8 mouse cellular contexts compared by ENCODE assay signal in the genomic region with DNA sequence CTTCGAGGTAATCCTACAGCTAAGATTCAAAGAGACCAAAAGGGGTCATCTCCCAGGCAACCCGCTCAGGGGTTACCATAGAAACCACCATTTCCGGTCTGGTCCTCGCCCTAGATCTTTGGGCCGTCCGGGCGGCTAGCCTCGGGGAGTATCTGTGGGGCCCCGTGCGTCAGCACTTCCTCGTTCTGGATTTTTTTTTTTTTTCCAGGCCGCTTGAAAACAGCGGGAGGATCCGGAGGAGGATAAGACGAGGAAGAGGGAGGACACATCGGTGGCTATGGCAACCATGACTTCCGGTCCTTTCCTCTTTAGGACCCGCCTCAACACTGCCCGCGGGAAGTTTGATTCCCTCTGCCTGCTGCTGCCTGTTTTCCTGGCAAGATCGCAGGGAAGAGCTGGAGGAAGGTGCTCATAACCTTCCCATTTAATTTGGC. TPM values are rescaled to one million over a fixed set of nuclear protein-coding genes. Genes with fewer than 3 reads are reported as not detected.
DNase-seq lines count a peak whose midpoint lies in the region; ATAC-seq lines count a peak whose summit lies in the region.

A gene (minus strand): TSS at position 268 of the 434 bp plus-strand sequence.

- ATAC-seq in megakaryocyte progenitor cell, adult 5-6 weeks (replicated peaks; ENCODE audit: poor library complexity), result peak; percentile 96

- DNase-seq in ZHBTc4 (ENCODE audit: low read depth, low spot score), result peak; percentile 95
- DNase-seq in cerebellum, postnatal 4 days (ENCODE audit: low spot score in 2 of 2), result peak; percentile 76 to 90
- DNase-seq in gastrocnemius, postnatal 10 days, result peak; percentile 87
- peak; percentile 88 for DNase-seq in induced T-regulatory cell, adult 2 months (ENCODE audit: low read depth)
- DNase-seq in left cerebral cortex, adult 9 months (ENCODE audit: low spot score in 2 of 2), result peak; percentile 83 to 91
- peak; percentile 90 for DNase-seq in right cerebral cortex, postnatal 14 days
- peak; percentile 80 to 86 for DNase-seq in urinary bladder, postnatal 36 days (ENCODE audit: low spot score in 2 of 2)

RNA-seq across cellular contexts. Expression of the gene that starts here (rescaled TPM):
- total RNA-seq in gastrocnemius, postnatal 10 days (2021), result 1 to 10 TPM; 4.7 to 5.1 TPM
- 4.2 and 6.8 TPM in 2 replicates for total RNA-seq in megakaryocyte progenitor cell, adult 5-6 weeks (2015)
- total RNA-seq in megakaryocyte progenitor cell, adult 5-6 weeks (2017), result 4.4 and 7.0 TPM in 2 replicates

Comparison
In these comparisons a context has a peak if more than half of its experiments do, and no peak if none do; other contexts are left out.
1. Peak in every context shown above with its lines: DNase-seq and ATAC-seq.